ENCODE assay signal across 8 mouse cellular contexts in genomic region chr10:126931123-126931759, GRCm38 (mm10). TPM values are rescaled to one million over a fixed set of nuclear protein-coding genes. Genes with fewer than 3 reads are reported as not detected.
DNase-seq lines count a peak whose midpoint lies in the region; ATAC-seq and TF ChIP-seq lines count a peak whose summit lies in the region.

No protein-coding gene starts in this region.

- H3K9ac ChIP-seq in hindbrain, embryonic 15.5 days: no peak overlapping the region
- H3K9ac ChIP-seq in midbrain, embryonic 13.5 days (replicated peaks): no peak overlapping the region

- H3K27ac ChIP-seq in left cerebral cortex, adult 2 months: peak overlapping the region; percentile 83
- peak overlapping the region; percentile 70 for H3K27ac ChIP-seq in hindbrain, embryonic 15.5 days (replicated peaks)
- peak overlapping the region; percentile 77 for H3K27ac ChIP-seq in midbrain, embryonic 13.5 days

- TF ChIP-seq CTCF in left cerebral cortex, adult 2 months (IDR thresholded peaks at IDR 0.05): no peak

- peaks cover 50% of the 10 kb centered on the region for H3K4me1 ChIP-seq in hindbrain, embryonic 15.5 days (replicated peaks)
- peaks cover 55% of the 10 kb centered on the region for H3K4me1 ChIP-seq in midbrain, embryonic 13.5 days (replicated peaks)

- WGBS in hindbrain, embryonic 15.5 days: 68% methylated on average over 8 of the region's 8 CpGs
- 59% methylated on average over 8 of the region's 8 CpGs for WGBS in midbrain, embryonic 13.5 days

- no peak overlapping the region for H3K4me2 ChIP-seq in hindbrain, embryonic 15.5 days
- no peak overlapping the region for H3K4me2 ChIP-seq in midbrain, embryonic 13.5 days (replicated peaks)

- H3K4me3 ChIP-seq in left cerebral cortex, adult 2 months: no peak overlapping the region
- no peak overlapping the region for H3K4me3 ChIP-seq in hindbrain, embryonic 15.5 days
- H3K4me3 ChIP-seq in midbrain, embryonic 13.5 days (replicated peaks): no peak overlapping the region

- intact Hi-C loops in left cerebral cortex, adult 2 months (cut with DNase I): no loop called here

- ATAC-seq in hindbrain, embryonic 15.5 days (ENCODE audit: low FRiP score, low read depth): no peak
- no peak for ATAC-seq in midbrain, embryonic 13.5 days

- no peaks in the 10 kb centered on the region for H3K9me3 ChIP-seq in hindbrain, embryonic 15.5 days
- H3K9me3 ChIP-seq in midbrain, embryonic 13.5 days: no peaks in the 10 kb centered on the region

- peak; percentile 32 to 50 for DNase-seq in left cerebral cortex, adult 2 months (ENCODE audit: extremely low spot score in 1 of 2, low spot score in 2 of 2)
- no peak for DNase-seq in left cerebral cortex, adult 11 months (ENCODE audit: low spot score)
- DNase-seq in fibroblast of lung, adult 2 months (ENCODE audit: low read depth): peak; percentile 68
- DNase-seq in cerebellum, adult 18-20 months: no peak
- no peak for DNase-seq in MN1 (ENCODE audit: low spot score)
- DNase-seq in B cell, adult 2 months: no peak

- no peaks in the 10 kb centered on the region for H3K36me3 ChIP-seq in hindbrain, embryonic 15.5 days
- H3K36me3 ChIP-seq in midbrain, embryonic 13.5 days: no peaks in the 10 kb centered on the region

- H3K27me3 ChIP-seq in hindbrain, embryonic 15.5 days: no peaks in the 10 kb centered on the region
- peaks cover 16% of the 10 kb centered on the region for H3K27me3 ChIP-seq in midbrain, embryonic 13.5 days

RNA-seq across cellular contexts. Expression of gene Atp23, which starts 30.1 kb away (rescaled TPM):
- total RNA-seq in left cerebral cortex, adult 2 months (2021): 10 to 100 TPM; 11.7 TPM
- 14.0 and 15.4 TPM in 2 replicates for polyA plus RNA-seq in hindbrain, embryonic 15.5 days (2015; fragmentation: Nextera tagmentation; extraction: Ambion mirVana)
- 9.1 and 9.2 TPM in 2 replicates for polyA plus RNA-seq in midbrain, embryonic 13.5 days (2015; fragmentation: Nextera tagmentation; extraction: Ambion mirVana)

RNA-seq across cellular contexts. Expression of gene Ctdsp2, which starts 47.3 kb away (rescaled TPM):
- 10 to 100 TPM; 79.4 to 83.8 TPM for total RNA-seq in left cerebral cortex, adult 2 months (2021)
- 19.0 and 19.4 TPM in 2 replicates for polyA plus RNA-seq in hindbrain, embryonic 15.5 days (2015; fragmentation: Nextera tagmentation; extraction: Ambion mirVana)
- polyA plus RNA-seq in midbrain, embryonic 13.5 days (2015; fragmentation: Nextera tagmentation; extraction: Ambion mirVana): 18.7 and 23.6 TPM in 2 replicates

Comparison
In these comparisons a context has a peak if more than half of its experiments do, and no peak if none do; other contexts are left out.
1. DNase-seq: peak in left cerebral cortex, adult 2 months (2 of 2) and fibroblast of lung, adult 2 months (single experiment); none in left cerebral cortex, adult 11 months (single experiment), cerebellum, adult 18-20 months (0 of 2), MN1 (single experiment) and B cell, adult 2 months (0 of 2).
2. Peak in every context shown above with its lines, with median percentiles within 50 percentile points of each other: H3K27ac ChIP-seq.